ENCODE assay signal across 21 mouse cellular contexts in genomic region chr2:164022104-164022503, GRCm38 (mm10). TPM values are rescaled to one million over a fixed set of nuclear protein-coding genes. Genes with fewer than 3 reads are reported as not detected.
DNase-seq lines count a peak whose midpoint lies in the region; ATAC-seq lines count a peak whose summit lies in the region.
"Had no signal": no experiment of that assay in that cellular context is flagged by ENCODE, and none has a peak within 500 bp of the region (broad histone marks: within the 10 kb centered on the region; RNA-seq: fewer than 3 reads in every experiment).

No protein-coding gene starts in this region.

- DNase-seq in lung, postnatal 36 days = peak; percentile 49
- no peak for DNase-seq in lung, postnatal 4 days
- DNase-seq in adipocyte (ENCODE audit: low spot score) = peak; percentile 20
- DNase-seq in ovary, adult 18-20 months (ENCODE audit: low spot score) = no peak
- DNase-seq: adrenal gland, adult 2 months; adrenal gland, postnatal 10 days; adrenal gland, postnatal 36 days; B cell, adult 2 months; cerebellum, adult 11 months; cerebellum, adult 18-20 months; cerebellum, adult 8-10 months; cerebellum, adult 9-11 months; cerebellum, postnatal 14 days; cerebellum, postnatal 36 days; embryo, embryonic 11 days had no signal

- ATAC-seq in megakaryocyte progenitor cell, adult 5-6 weeks (replicated peaks; ENCODE audit: poor library complexity) = peak; percentile 67
- no peak for ATAC-seq in cerebellum, adult (ENCODE audit: insufficient number of reproducible peaks, low FRiP score, low TSS enrichment)
- ATAC-seq: activated CD4-positive, CD25-positive, alpha-beta regulatory T cell, adult 4 months; CD4-positive, CD25-positive, alpha-beta regulatory T cell, adult 4 months; forebrain, embryonic 14.5 days; forebrain, embryonic 16.5 days had no signal

RNA-seq across cellular contexts. Expression of gene Pabpc1l, which starts 3.1 kb away (rescaled TPM):
- total RNA-seq in megakaryocyte progenitor cell, adult 5-6 weeks (2015) = 1.0 and 2.2 TPM in 2 replicates
- 0.61 and 0.83 TPM in 2 replicates for total RNA-seq in megakaryocyte progenitor cell, adult 5-6 weeks (2017)

RNA-seq across cellular contexts. Expression of gene Ywhab, which starts 27.3 kb away (rescaled TPM):
- 140 and 141 TPM in 2 replicates for total RNA-seq in megakaryocyte progenitor cell, adult 5-6 weeks (2015)
- 54.8 and 57.9 TPM in 2 replicates for total RNA-seq in megakaryocyte progenitor cell, adult 5-6 weeks (2017)

RNA-seq across cellular contexts. Expression of gene Stk4, which starts 48.0 kb away (rescaled TPM):
- 152 and 189 TPM in 2 replicates for total RNA-seq in megakaryocyte progenitor cell, adult 5-6 weeks (2015)
- 115 and 156 TPM in 2 replicates for total RNA-seq in megakaryocyte progenitor cell, adult 5-6 weeks (2017)

RNA-seq across cellular contexts. Expression of gene Tomm34, which starts 48.9 kb away (rescaled TPM):
- total RNA-seq in megakaryocyte progenitor cell, adult 5-6 weeks (2015) = 48.0 and 55.0 TPM in 2 replicates
- 44.5 and 44.8 TPM in 2 replicates for total RNA-seq in megakaryocyte progenitor cell, adult 5-6 weeks (2017)

Comparison
In these comparisons a context has a peak if more than half of its experiments do, and no peak if none do; other contexts are left out.
1. DNase-seq: peak in lung, postnatal 36 days (single experiment) and adipocyte (single experiment); none in lung, postnatal 4 days (0 of 2) and ovary, adult 18-20 months (single experiment).